Mouse (Mus musculus): ENCODE measurements around the gene Ctnna2. TPM values are rescaled to one million over a fixed set of nuclear protein-coding genes. Genes with fewer than 3 reads are reported as not detected.

Gene Ctnna2
- polyA plus RNA-seq, 1 experiment from 2014 or later, result 89.0 TPM

GRCm38 (mm10) chr6:77768357-77769103 lies 211.0 kb downstream of the Ctnna2 start:
- WGBS, result 75% methylated on average over 10 of the region's 10 CpGs
- Histone ChIP-seq H3K4me3 (ENCODE audit: low read depth, low read length) (no peak overlapping the region), H3K9me3 (replicated peaks; ENCODE audit: control insufficient read depth, low read length) (no peaks in the 10 kb centered on the region), H3K27ac (ENCODE audit: low read depth, low read length) (no peak overlapping the region), H3K36me3 (ENCODE audit: control insufficient read depth, insufficient read depth, low read length) (no peaks in the 10 kb centered on the region), H3K9ac (ENCODE audit: low read length) (no peak overlapping the region), H3K27me3 (replicated peaks; ENCODE audit: control insufficient read depth, insufficient read depth, low read length) (no peaks in the 10 kb centered on the region), H3K4me2 (ENCODE audit: low read length) (no peak overlapping the region), H3K4me1 (ENCODE audit: control insufficient read depth, insufficient read depth, low read length) (peaks cover 2% of the 10 kb centered on the region; the same call in 1 of the 2 replicates)
- ATAC-seq (no peak; the same call in 1 of the 2 replicates), DNase-seq (ENCODE audit: low spot score) (peak; percentile 27)

- Histone ChIP-seq H3K36me3 (ENCODE audit: control insufficient read depth, insufficient read depth, low read length) (no peaks in the 10 kb centered on the region), H3K4me2 (ENCODE audit: low read length) (no peak overlapping the region), H3K4me1 (ENCODE audit: control insufficient read depth, insufficient read depth, low read length) (no peaks in the 10 kb centered on the region), H3K4me3 (ENCODE audit: low read depth, low read length) (no peak overlapping the region), H3K9ac (ENCODE audit: low read length) (no peak overlapping the region), H3K9me3 (replicated peaks; ENCODE audit: control insufficient read depth, low read length) (no peaks in the 10 kb centered on the region), H3K27ac (ENCODE audit: low read depth, low read length) (no peak overlapping the region), H3K27me3 (replicated peaks; ENCODE audit: control insufficient read depth, insufficient read depth, low read length) (no peaks in the 10 kb centered on the region)
- 85% methylated on average over 3 of the region's 3 CpGs for WGBS
- DNase-seq (ENCODE audit: low spot score) (no peak), ATAC-seq (no peak)
Observed at GRCm38 (mm10) chr6:77758164-77758563, 221.3 kb downstream of the Ctnna2 start.

GRCm38 (mm10) chr6:77745426-77745825 lies 234.1 kb downstream of the Ctnna2 start:
- H3K4me3 ChIP-seq (ENCODE audit: low read depth, low read length), result no peak overlapping the region
- DNase-seq (ENCODE audit: low spot score), result peak; percentile 58
- H3K36me3 ChIP-seq (ENCODE audit: control insufficient read depth, insufficient read depth, low read length), result no peaks in the 10 kb centered on the region
- peak; percentile 57; the same call in 1 of the 2 replicates for ATAC-seq
- peaks cover 5% of the 10 kb centered on the region for H3K4me1 ChIP-seq (ENCODE audit: control insufficient read depth, insufficient read depth, low read length)
- H3K9ac ChIP-seq (ENCODE audit: low read length), result no peak overlapping the region
- WGBS, result 23% methylated on average over 5 of the region's 5 CpGs
- no peak overlapping the region for H3K4me2 ChIP-seq (ENCODE audit: low read length)
- no peaks in the 10 kb centered on the region for H3K27me3 ChIP-seq (replicated peaks; ENCODE audit: control insufficient read depth, insufficient read depth, low read length)
- no peaks in the 10 kb centered on the region for H3K9me3 ChIP-seq (replicated peaks; ENCODE audit: control insufficient read depth, low read length)
- H3K27ac ChIP-seq (ENCODE audit: low read depth, low read length), result no peak overlapping the region; the same call in 1 of the 2 replicates

GRCm38 (mm10) chr6:77743651-77744050 lies 235.8 kb downstream of the Ctnna2 start:
- Histone ChIP-seq H3K27ac (ENCODE audit: low read depth, low read length) (no peak overlapping the region), H3K9me3 (replicated peaks; ENCODE audit: control insufficient read depth, low read length) (no peaks in the 10 kb centered on the region)
- DNase-seq (ENCODE audit: low spot score), result no peak

GRCm38 (mm10) chr6:77742988-77743387 lies 236.5 kb downstream of the Ctnna2 start:
- no peak for DNase-seq (ENCODE audit: low spot score)
- no peak for ATAC-seq
- no peak overlapping the region for H3K4me2 ChIP-seq (ENCODE audit: low read length)
- no peak overlapping the region for H3K9ac ChIP-seq (ENCODE audit: low read length)
- no peaks in the 10 kb centered on the region for H3K27me3 ChIP-seq (replicated peaks; ENCODE audit: control insufficient read depth, insufficient read depth, low read length)
- H3K9me3 ChIP-seq (replicated peaks; ENCODE audit: control insufficient read depth, low read length), result no peaks in the 10 kb centered on the region
- H3K36me3 ChIP-seq (ENCODE audit: control insufficient read depth, insufficient read depth, low read length), result no peaks in the 10 kb centered on the region
- H3K4me3 ChIP-seq (ENCODE audit: low read depth, low read length), result no peak overlapping the region
- 26% methylated on average over 1 of the region's 1 CpGs for WGBS
- no peak overlapping the region for H3K27ac ChIP-seq (ENCODE audit: low read depth, low read length)
- peaks cover 5% of the 10 kb centered on the region for H3K4me1 ChIP-seq (ENCODE audit: control insufficient read depth, insufficient read depth, low read length)

More at GRCm38 (mm10) chr6:77743651-77744050, 235.8 kb downstream of the Ctnna2 start:
- Histone ChIP-seq H3K36me3 (ENCODE audit: control insufficient read depth, insufficient read depth, low read length) (no peaks in the 10 kb centered on the region), H3K27me3 (replicated peaks; ENCODE audit: control insufficient read depth, insufficient read depth, low read length) (no peaks in the 10 kb centered on the region), H3K4me2 (ENCODE audit: low read length) (no peak overlapping the region), H3K9ac (ENCODE audit: low read length) (no peak overlapping the region), H3K4me3 (ENCODE audit: low read depth, low read length) (no peak overlapping the region), H3K4me1 (ENCODE audit: control insufficient read depth, insufficient read depth, low read length) (peaks cover 5% of the 10 kb centered on the region)
- ATAC-seq, result no peak

- Histone ChIP-seq H3K9me3 (replicated peaks; ENCODE audit: control insufficient read depth, low read length) (no peaks in the 10 kb centered on the region), H3K4me2 (ENCODE audit: low read length) (no peak overlapping the region), H3K27ac (ENCODE audit: low read depth, low read length) (no peak overlapping the region), H3K4me3 (ENCODE audit: low read depth, low read length) (no peak overlapping the region), H3K9ac (ENCODE audit: low read length) (no peak overlapping the region), H3K36me3 (ENCODE audit: control insufficient read depth, insufficient read depth, low read length) (no peaks in the 10 kb centered on the region), H3K27me3 (replicated peaks; ENCODE audit: control insufficient read depth, insufficient read depth, low read length) (no peaks in the 10 kb centered on the region), H3K4me1 (ENCODE audit: control insufficient read depth, insufficient read depth, low read length) (no peaks in the 10 kb centered on the region)
- WGBS, result 54% methylated on average over 4 of the region's 4 CpGs
- DNase-seq (ENCODE audit: low spot score), result no peak
- no peak for ATAC-seq
Observed at GRCm38 (mm10) chr6:77738640-77739039, 240.9 kb downstream of the Ctnna2 start.

GRCm38 (mm10) chr6:77724952-77725299 lies 254.6 kb downstream of the Ctnna2 start:
- 55% methylated on average over 2 of the region's 2 CpGs for WGBS
- ATAC-seq, result peak; percentile 56

GRCm38 (mm10) chr6:77724042-77724951 lies 255.2 kb downstream of the Ctnna2 start:
- Histone ChIP-seq H3K36me3 (ENCODE audit: control insufficient read depth, insufficient read depth, low read length) (no peaks in the 10 kb centered on the region), H3K9me3 (replicated peaks; ENCODE audit: control insufficient read depth, low read length) (no peaks in the 10 kb centered on the region), H3K27me3 (replicated peaks; ENCODE audit: control insufficient read depth, insufficient read depth, low read length) (no peaks in the 10 kb centered on the region), H3K4me1 (ENCODE audit: control insufficient read depth, insufficient read depth, low read length) (peaks cover 12% of the 10 kb centered on the region), H3K4me2 (ENCODE audit: low read length) (no peak overlapping the region), H3K4me3 (ENCODE audit: low read depth, low read length) (no peak overlapping the region), H3K27ac (ENCODE audit: low read depth, low read length) (peak overlapping the region; percentile 59), H3K9ac (ENCODE audit: low read length) (no peak overlapping the region)
- 46% methylated on average over 5 of the region's 5 CpGs for WGBS
- peak; percentile 86 for ATAC-seq
- peak; percentile 87 for DNase-seq (ENCODE audit: low spot score)

More at GRCm38 (mm10) chr6:77724952-77725299, 254.6 kb downstream of the Ctnna2 start:
- H3K27me3 ChIP-seq (replicated peaks; ENCODE audit: control insufficient read depth, insufficient read depth, low read length), result no peaks in the 10 kb centered on the region
- H3K4me3 ChIP-seq (ENCODE audit: low read depth, low read length), result no peak overlapping the region
- H3K9ac ChIP-seq (ENCODE audit: low read length), result no peak overlapping the region
- no peak overlapping the region for H3K4me2 ChIP-seq (ENCODE audit: low read length)
- DNase-seq (ENCODE audit: low spot score), result no peak
- no peaks in the 10 kb centered on the region for H3K9me3 ChIP-seq (replicated peaks; ENCODE audit: control insufficient read depth, low read length)
- H3K36me3 ChIP-seq (ENCODE audit: control insufficient read depth, insufficient read depth, low read length), result no peaks in the 10 kb centered on the region
- peaks cover 12% of the 10 kb centered on the region for H3K4me1 ChIP-seq (ENCODE audit: control insufficient read depth, insufficient read depth, low read length)
- H3K27ac ChIP-seq (ENCODE audit: low read depth, low read length), result no peak overlapping the region

- DNase-seq (ENCODE audit: low spot score) (peak; percentile 46), ATAC-seq (no peak)
- Histone ChIP-seq H3K9me3 (replicated peaks; ENCODE audit: control insufficient read depth, low read length) (no peaks in the 10 kb centered on the region), H3K9ac (ENCODE audit: low read length) (no peak overlapping the region), H3K4me3 (ENCODE audit: low read depth, low read length) (no peak overlapping the region), H3K4me1 (ENCODE audit: control insufficient read depth, insufficient read depth, low read length) (no peaks in the 10 kb centered on the region), H3K36me3 (ENCODE audit: control insufficient read depth, insufficient read depth, low read length) (no peaks in the 10 kb centered on the region), H3K27ac (ENCODE audit: low read depth, low read length) (no peak overlapping the region), H3K27me3 (replicated peaks; ENCODE audit: control insufficient read depth, insufficient read depth, low read length) (no peaks in the 10 kb centered on the region), H3K4me2 (ENCODE audit: low read length) (no peak overlapping the region)
Observed at GRCm38 (mm10) chr6:77694093-77694492, 285.4 kb downstream of the Ctnna2 start.

Measured in forebrain, embryonic 14.5 days (tissue).